Mouse (Mus musculus) midbrain, embryonic 14.5 days (tissue): ENCODE data around the gene Ppp1r1c. TPM values are rescaled to one million over a fixed set of nuclear protein-coding genes. Genes with fewer than 3 reads are reported as not detected.

Experiments used
- ATAC-seq: fragments of 200-750 bp; cut with Nextera tagmentation; 2 replicates; pipeline ENCODE4 v1.8.0; 2017; ENCODE audit warnings: moderate number of reproducible peaks, moderate library complexity; ENCODE audit not compliant: low FRiP score, low TSS enrichment
- DNase-seq: peaks from one replicate; pipeline ENCODE4 v3.0.0-alpha.2; 2015
- H3K27ac ChIP-seq: fragments of 300-500 bp; sonication (generic); replicated peaks from 2 replicates; pipeline ENCODE4 v1.5.1; 2014; ENCODE audit warnings: mild to moderate bottlenecking, low read depth, low read length, moderate library complexity
- H3K27me3 ChIP-seq: fragments of 300-500 bp; sonication (generic); 2 replicates; pipeline ENCODE4 v1.6.1; 2014; ENCODE audit warnings: low read length, control low read depth, mixed read lengths; ENCODE audit not compliant: control insufficient read depth, insufficient read depth
- H3K36me3 ChIP-seq: fragments of 300-500 bp; sonication (generic); 2 replicates; pipeline ENCODE4 v1.6.1; 2014; ENCODE audit warnings: low read length, control low read depth; ENCODE audit not compliant: control insufficient read depth, insufficient read depth
- H3K4me1 ChIP-seq: fragments of 300-500 bp; sonication (generic); 2 replicates; pipeline ENCODE4 v1.6.1; 2014; ENCODE audit warnings: mild to moderate bottlenecking, antibody characterized with exemption, low read length, control low read depth; ENCODE audit not compliant: control insufficient read depth, insufficient read depth
- H3K4me2 ChIP-seq: fragments of 300-500 bp; sonication (generic); 2 replicates; pipeline ENCODE4 v1.6.1; 2014; ENCODE audit warnings: mild to moderate bottlenecking, low read length, moderate library complexity
- H3K4me3 ChIP-seq: fragments of 300-500 bp; sonication (generic); replicated peaks from 2 replicates; pipeline ENCODE4 v1.5.1; 2014; ENCODE audit warnings: low read depth, low read length
- H3K9ac ChIP-seq: fragments of 300-500 bp; sonication (generic); replicated peaks from 2 replicates; pipeline ENCODE4 v1.6.1; 2014; ENCODE audit warnings: mild to moderate bottlenecking, low read length, moderate library complexity
- H3K9me3 ChIP-seq: fragments of 300-500 bp; sonication (generic); 2 replicates; pipeline ENCODE4 v1.6.1; 2016; ENCODE audit warnings: low read length, control low read depth, mixed read lengths; ENCODE audit not compliant: control insufficient read depth
- WGBS: fragments of 180-500 bp; shearing (Covaris S2); extraction: QIAGEN DNeasy Blood & Tissue Kit; methylation state at CpG from one replicate; pipeline ENCODE4 v1.1.7; 2014; 5-methylcytosine and 5-hydroxymethylcytosine counted together
- polyA plus RNA-seq: library from polyadenylated mRNA; unstranded; fragments of >200 nt; fragmentation: Nextera tagmentation; extraction: Ambion mirVana; gene quantifications from 2 replicates; pipeline ENCODE4 v1.2.1, GENCODE M21; 2014

Ppp1r1c gene
- polyA plus RNA-seq, 1 experiment from 2014 or later = 4.5 TPM

- H3K36me3 ChIP-seq = no peaks in the 10 kb centered on the region
- no peak overlapping the region for H3K4me2 ChIP-seq
- H3K4me1 ChIP-seq = no peaks in the 10 kb centered on the region
- no peak overlapping the region for H3K27ac ChIP-seq
- no peak overlapping the region for H3K9ac ChIP-seq
- ATAC-seq (no peak), DNase-seq (no peak)
- H3K9me3 ChIP-seq = no peaks in the 10 kb centered on the region
- no peak overlapping the region for H3K4me3 ChIP-seq
- H3K27me3 ChIP-seq = no peaks in the 10 kb centered on the region
- WGBS = 63% methylated on average over 2 of the region's 2 CpGs
Observed at GRCm38 (mm10) chr2:79715925-79716324, 8.3 kb downstream of the Ppp1r1c start.

GRCm38 (mm10) chr2:79717846-79718245 lies 10.3 kb downstream of the Ppp1r1c start:
- H3K27ac ChIP-seq = no peak overlapping the region
- H3K9ac ChIP-seq = no peak overlapping the region
- no peaks in the 10 kb centered on the region for H3K27me3 ChIP-seq
- H3K4me1 ChIP-seq = no peaks in the 10 kb centered on the region
- ATAC-seq = no peak
- no peak overlapping the region for H3K4me3 ChIP-seq
- H3K4me2 ChIP-seq = no peak overlapping the region
- DNase-seq = no peak
- no peaks in the 10 kb centered on the region for H3K36me3 ChIP-seq
- H3K9me3 ChIP-seq = no peaks in the 10 kb centered on the region

GRCm38 (mm10) chr2:79722415-79722814 lies 14.8 kb downstream of the Ppp1r1c start:
- no peaks in the 10 kb centered on the region for H3K9me3 ChIP-seq
- ATAC-seq (no peak), DNase-seq (no peak)
- H3K27me3 ChIP-seq = no peaks in the 10 kb centered on the region
- 84% methylated on average over 1 of the region's 1 CpGs for WGBS
- H3K4me3 ChIP-seq = no peak overlapping the region
- H3K27ac ChIP-seq = no peak overlapping the region
- H3K9ac ChIP-seq = no peak overlapping the region
- H3K36me3 ChIP-seq = no peaks in the 10 kb centered on the region
- H3K4me1 ChIP-seq = no peaks in the 10 kb centered on the region
- H3K4me2 ChIP-seq = no peak overlapping the region

- ATAC-seq (no peak), DNase-seq (no peak)
- 89% methylated on average over 2 of the region's 2 CpGs for WGBS
Observed at GRCm38 (mm10) chr2:79738958-79739357, 31.4 kb downstream of the Ppp1r1c start.

GRCm38 (mm10) chr2:79741966-79742365 lies 34.4 kb downstream of the Ppp1r1c start:
- no peaks in the 10 kb centered on the region for H3K36me3 ChIP-seq
- no peak overlapping the region for H3K4me3 ChIP-seq
- no peak overlapping the region for H3K27ac ChIP-seq
- no peaks in the 10 kb centered on the region for H3K9me3 ChIP-seq
- no peaks in the 10 kb centered on the region for H3K4me1 ChIP-seq
- no peak for ATAC-seq
- H3K4me2 ChIP-seq = no peak overlapping the region
- H3K9ac ChIP-seq = no peak overlapping the region
- 83% methylated on average over 2 of the region's 2 CpGs for WGBS
- no peak for DNase-seq
- H3K27me3 ChIP-seq = no peaks in the 10 kb centered on the region

More at GRCm38 (mm10) chr2:79738958-79739357, 31.4 kb downstream of the Ppp1r1c start:
- Histone ChIP-seq H3K27me3 (no peaks in the 10 kb centered on the region), H3K4me3 (no peak overlapping the region), H3K4me2 (no peak overlapping the region), H3K9me3 (no peaks in the 10 kb centered on the region), H3K4me1 (no peaks in the 10 kb centered on the region), H3K36me3 (no peaks in the 10 kb centered on the region), H3K27ac (no peak overlapping the region), H3K9ac (no peak overlapping the region)

- no peak overlapping the region for H3K4me2 ChIP-seq
- 92% methylated on average over 4 of the region's 4 CpGs for WGBS
- H3K4me3 ChIP-seq = no peak overlapping the region
- H3K9ac ChIP-seq = no peak overlapping the region
- ATAC-seq = no peak
- H3K9me3 ChIP-seq = no peaks in the 10 kb centered on the region
- H3K36me3 ChIP-seq = no peaks in the 10 kb centered on the region
- no peak overlapping the region for H3K27ac ChIP-seq
- no peak for DNase-seq
- no peaks in the 10 kb centered on the region for H3K4me1 ChIP-seq
- H3K27me3 ChIP-seq = no peaks in the 10 kb centered on the region
Observed at GRCm38 (mm10) chr2:79744164-79744563, 36.6 kb downstream of the Ppp1r1c start.

GRCm38 (mm10) chr2:79751685-79752084 lies 44.1 kb downstream of the Ppp1r1c start:
- Histone ChIP-seq H3K27me3 (no peaks in the 10 kb centered on the region), H3K4me1 (no peaks in the 10 kb centered on the region), H3K9ac (no peak overlapping the region), H3K9me3 (no peaks in the 10 kb centered on the region), H3K4me3 (no peak overlapping the region), H3K36me3 (no peaks in the 10 kb centered on the region), H3K27ac (no peak overlapping the region), H3K4me2 (no peak overlapping the region)
- no peak for DNase-seq
- ATAC-seq = no peak
- WGBS = 74% methylated on average over 3 of the region's 3 CpGs

GRCm38 (mm10) chr2:79760018-79760417 lies 52.4 kb downstream of the Ppp1r1c start:
- H3K9me3 ChIP-seq = no peaks in the 10 kb centered on the region
- 87% methylated on average over 4 of the region's 4 CpGs for WGBS
- ATAC-seq = no peak
- H3K27me3 ChIP-seq = no peaks in the 10 kb centered on the region
- H3K27ac ChIP-seq = no peak overlapping the region
- H3K4me2 ChIP-seq = no peak overlapping the region
- no peaks in the 10 kb centered on the region for H3K36me3 ChIP-seq
- H3K9ac ChIP-seq = no peak overlapping the region
- H3K4me3 ChIP-seq = no peak overlapping the region
- DNase-seq = no peak
- H3K4me1 ChIP-seq = no peaks in the 10 kb centered on the region

- no peak for DNase-seq
- Histone ChIP-seq H3K9ac (no peak overlapping the region), H3K4me2 (no peak overlapping the region), H3K9me3 (no peaks in the 10 kb centered on the region), H3K4me3 (no peak overlapping the region), H3K27ac (no peak overlapping the region), H3K27me3 (no peaks in the 10 kb centered on the region), H3K4me1 (no peaks in the 10 kb centered on the region), H3K36me3 (no peaks in the 10 kb centered on the region)
- 61% methylated on average over 6 of the region's 6 CpGs for WGBS
- ATAC-seq = no peak
Observed at GRCm38 (mm10) chr2:79762723-79763388, 55.3 kb downstream of the Ppp1r1c start.
